Mouse (Mus musculus) stomach, embryonic 16.5 days (tissue): ENCODE measurements at regions not wholly inside any gene's neighbourhood (a gene's known extent, or its start where the extent isn't known, plus 50 kb on each side); places are given as distances from the start of the nearest gene placed in this dataset.

Experiments
- ATAC-seq: fragments of 200-750 bp; cut with Nextera tagmentation; 2 replicates; pipeline ENCODE4 v1.8.0; 2017; ENCODE audit warnings: moderate number of reproducible peaks, moderate TSS enrichment; ENCODE audit not compliant: insufficient read depth, low FRiP score
- H3K27ac ChIP-seq: fragments of 300-500 bp; sonication (generic); 2 replicates; pipeline ENCODE4 v1.5.1; 2014; ENCODE audit warnings: low read length
- H3K27me3 ChIP-seq: fragments of 300-500 bp; sonication (generic); 2 replicates; pipeline ENCODE4 v1.6.1; 2014; ENCODE audit warnings: low read length, control low read depth, mixed read lengths; ENCODE audit not compliant: control insufficient read depth, insufficient read depth
- H3K36me3 ChIP-seq: fragments of 300-500 bp; sonication (generic); 2 replicates; pipeline ENCODE4 v1.6.1; 2014; ENCODE audit warnings: low read length; ENCODE audit not compliant: control insufficient read depth, insufficient read depth
- H3K4me1 ChIP-seq: fragments of 300-500 bp; sonication (generic); 2 replicates; pipeline ENCODE4 v1.6.1; 2014; ENCODE audit warnings: low read length, control low read depth, mixed read lengths; ENCODE audit not compliant: control insufficient read depth, insufficient read depth
- H3K4me2 ChIP-seq: fragments of 300-500 bp; sonication (generic); 2 replicates; pipeline ENCODE4 v1.6.1; 2014; ENCODE audit warnings: low read depth, low read length, mixed read lengths
- H3K4me3 ChIP-seq: fragments of 300-500 bp; sonication (generic); replicated peaks from 2 replicates; pipeline ENCODE4 v1.5.1; 2014; ENCODE audit warnings: mild to moderate bottlenecking, low read length
- H3K9ac ChIP-seq: fragments of 300-500 bp; sonication (generic); 2 replicates; pipeline ENCODE4 v1.6.1; 2014; ENCODE audit warnings: low read length
- H3K9me3 ChIP-seq: fragments of 300-500 bp; sonication (generic); replicated peaks from 2 replicates; pipeline ENCODE4 v1.6.1; 2016; ENCODE audit warnings: low read length, control low read depth; ENCODE audit not compliant: control insufficient read depth
- WGBS: fragments of 180-500 bp; shearing (Covaris S2); extraction: QIAGEN DNeasy Blood & Tissue Kit; methylation state at CpG from one replicate; pipeline ENCODE4 v1.1.7; 2014; 5-methylcytosine and 5-hydroxymethylcytosine counted together

GRCm38 (mm10) chrX:11082845-11083244, 216.2 kb upstream of the H2al1a start:
- Histone ChIP-seq H3K4me3 (no peak overlapping the region), H3K9ac (no peak overlapping the region), H3K9me3 (no peaks in the 10 kb centered on the region), H3K27me3 (no peaks in the 10 kb centered on the region), H3K27ac (no peak overlapping the region), H3K36me3 (no peaks in the 10 kb centered on the region), H3K4me2 (no peak overlapping the region), H3K4me1 (no peaks in the 10 kb centered on the region)
- 67% methylated on average over 3 of the region's 3 CpGs for WGBS
- ATAC-seq: no peak

GRCm38 (mm10) chrX:11086257-11087072, 212.6 kb upstream of the H2al1a start:
- no peak overlapping the region for H3K4me3 ChIP-seq
- H3K9ac ChIP-seq: no peak overlapping the region
- H3K27ac ChIP-seq: peak overlapping the region; percentile 7; the same call in 1 of the 2 replicates
- no peak overlapping the region for H3K4me2 ChIP-seq
- no peaks in the 10 kb centered on the region for H3K4me1 ChIP-seq
- peak; percentile 75 for ATAC-seq
- H3K27me3 ChIP-seq: no peaks in the 10 kb centered on the region
- H3K36me3 ChIP-seq: no peaks in the 10 kb centered on the region
- no peaks in the 10 kb centered on the region for H3K9me3 ChIP-seq
- WGBS: 42% methylated on average over 7 of the region's 7 CpGs

GRCm38 (mm10) chrX:11087913-11088312, 211.1 kb upstream of the H2al1a start:
- Histone ChIP-seq H3K9me3 (no peaks in the 10 kb centered on the region), H3K27me3 (no peaks in the 10 kb centered on the region), H3K4me1 (no peaks in the 10 kb centered on the region), H3K36me3 (no peaks in the 10 kb centered on the region), H3K4me2 (peak overlapping the region; percentile 15; the same call in 1 of the 2 replicates), H3K9ac (no peak overlapping the region), H3K4me3 (0 out of 2 replicates have a peak overlapping the region, but pooled peaks have one; percentile 5), H3K27ac (no peak overlapping the region; the same call in 1 of the 2 replicates)
- ATAC-seq: no peak
- 29% methylated on average over 14 of the region's 14 CpGs for WGBS

GRCm38 (mm10) chrX:11088506-11088905, 210.6 kb upstream of the H2al1a start:
- H3K9me3 ChIP-seq: no peaks in the 10 kb centered on the region
- no peak overlapping the region for H3K9ac ChIP-seq
- H3K27me3 ChIP-seq: no peaks in the 10 kb centered on the region
- H3K36me3 ChIP-seq: no peaks in the 10 kb centered on the region
- H3K4me3 ChIP-seq: no peak overlapping the region
- H3K4me2 ChIP-seq: 0 out of 2 replicates have a peak overlapping the region, but pooled peaks have one; percentile 15
- no peaks in the 10 kb centered on the region for H3K4me1 ChIP-seq
- H3K27ac ChIP-seq: no peak overlapping the region
- ATAC-seq: no peak
- WGBS: 52% methylated on average over 9 of the region's 10 CpGs

- WGBS: 40% methylated on average over 7 of the region's 7 CpGs
- Histone ChIP-seq H3K27me3 (no peaks in the 10 kb centered on the region), H3K9me3 (no peaks in the 10 kb centered on the region), H3K4me1 (no peaks in the 10 kb centered on the region), H3K4me3 (no peak overlapping the region), H3K36me3 (no peaks in the 10 kb centered on the region), H3K27ac (no peak overlapping the region), H3K4me2 (no peak overlapping the region), H3K9ac (no peak overlapping the region)
- peak; percentile 57; the same call in 1 of the 2 replicates for ATAC-seq
These were observed 208.6 kb upstream of the H2al1a start for GRCm38 (mm10) chrX:11090432-11090831.

GRCm38 (mm10) chrX:11097581-11098254, 201.3 kb upstream of the H2al1a start:
- 48% methylated on average over 9 of the region's 9 CpGs for WGBS
- H3K4me1 ChIP-seq: no peaks in the 10 kb centered on the region
- H3K27me3 ChIP-seq: peaks cover 7% of the 10 kb centered on the region; the same call in 1 of the 2 replicates
- no peak overlapping the region for H3K27ac ChIP-seq
- no peak; the same call in 1 of the 2 replicates for ATAC-seq
- no peak overlapping the region for H3K4me2 ChIP-seq
- no peaks in the 10 kb centered on the region for H3K36me3 ChIP-seq
- H3K9me3 ChIP-seq: no peaks in the 10 kb centered on the region
- H3K4me3 ChIP-seq: no peak overlapping the region
- H3K9ac ChIP-seq: no peak overlapping the region

- no peak overlapping the region for H3K9ac ChIP-seq
- WGBS: 26% methylated on average over 4 of the region's 4 CpGs
- peaks cover 9% of the 10 kb centered on the region; the same call in 1 of the 2 replicates for H3K27me3 ChIP-seq
- no peaks in the 10 kb centered on the region for H3K4me1 ChIP-seq
- no peaks in the 10 kb centered on the region for H3K9me3 ChIP-seq
- H3K4me2 ChIP-seq: no peak overlapping the region
- H3K27ac ChIP-seq: no peak overlapping the region
- H3K36me3 ChIP-seq: no peaks in the 10 kb centered on the region
- H3K4me3 ChIP-seq: no peak overlapping the region
- ATAC-seq: no peak
These were observed 200.7 kb upstream of the H2al1a start for GRCm38 (mm10) chrX:11098366-11098765.

GRCm38 (mm10) chrX:11099146-11100087, 199.6 kb upstream of the H2al1a start:
- Histone ChIP-seq H3K9ac (no peak overlapping the region), H3K4me3 (no peak overlapping the region), H3K9me3 (no peaks in the 10 kb centered on the region), H3K4me1 (no peaks in the 10 kb centered on the region), H3K27me3 (peaks cover 11% of the 10 kb centered on the region; the same call in 1 of the 2 replicates), H3K4me2 (no peak overlapping the region), H3K36me3 (no peaks in the 10 kb centered on the region), H3K27ac (no peak overlapping the region)
- no peak for ATAC-seq
- 74% methylated on average over 13 of the region's 13 CpGs for WGBS
